Mouse (Mus musculus): ENCODE measurements around the gene March6.

Gene March6

DNA sequence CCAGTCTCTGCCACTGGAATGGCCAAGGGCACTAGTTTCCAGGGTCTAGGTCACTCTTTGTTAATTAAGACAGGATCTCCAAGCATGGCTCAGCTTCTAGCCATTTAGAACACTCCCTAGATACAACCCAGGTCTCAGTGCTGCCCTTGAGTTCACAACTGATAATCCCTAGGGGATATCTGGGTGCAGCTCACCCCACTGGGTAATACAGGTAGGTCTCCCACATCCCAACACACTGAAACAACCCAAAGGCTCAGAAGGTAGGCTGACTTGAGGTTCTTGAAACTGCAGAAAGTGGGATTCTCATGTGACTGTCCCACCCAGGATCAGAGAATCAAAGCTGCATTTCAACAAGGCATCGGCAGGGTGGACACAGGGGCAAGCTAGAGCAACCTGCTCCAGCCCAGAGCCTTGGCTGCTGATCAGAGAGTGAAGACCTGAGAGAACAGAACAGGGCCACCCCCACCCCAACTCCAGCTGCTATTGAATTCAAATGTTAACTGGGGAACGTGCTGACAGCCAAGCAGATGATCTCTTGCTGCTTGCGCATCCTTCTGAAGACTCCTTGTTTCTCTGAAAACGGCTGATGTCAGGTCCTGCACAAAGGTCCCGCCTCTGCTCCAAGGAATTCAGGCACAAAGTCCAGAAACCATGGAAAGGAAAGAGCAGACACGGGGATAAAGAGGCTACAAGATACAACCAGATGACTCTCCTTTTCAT, 116.5 kb downstream of the March6 start:
- DNase-seq (ENCODE audit: low spot score): no peak

GRCm38 (mm10) chr15:31413662-31414061, 117.2 kb downstream of the March6 start:
- no peak for DNase-seq (ENCODE audit: low spot score)

GRCm38 (mm10) chr15:31412933-31413332, 117.9 kb downstream of the March6 start:
- DNase-seq (ENCODE audit: low spot score): no peak

- DNase-seq (ENCODE audit: low spot score): no peak
Observed at GRCm38 (mm10) chr15:31412436-31412835, 118.4 kb downstream of the March6 start.

DNA sequence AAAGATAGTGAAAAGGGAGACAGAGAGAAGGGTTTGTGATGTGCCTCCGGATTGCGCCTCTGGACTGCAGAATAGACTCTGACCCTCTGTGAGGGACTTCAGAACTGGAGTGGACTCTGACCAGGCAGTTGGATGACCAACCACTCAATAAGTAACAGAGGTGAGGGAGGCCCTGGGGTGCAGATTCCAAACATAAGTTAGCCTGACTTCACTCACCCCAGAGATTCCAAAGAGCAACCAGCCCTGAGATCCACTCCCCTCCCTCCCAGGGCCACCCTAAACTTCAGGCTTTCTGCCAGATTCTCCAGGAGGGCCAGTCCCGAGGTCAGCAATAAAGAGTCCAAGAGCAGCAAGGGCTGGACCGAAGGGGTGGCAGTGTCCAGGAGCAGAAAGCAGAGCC, 123.4 kb downstream of the March6 start:
- no peak for DNase-seq (ENCODE audit: low spot score)

- no peak for DNase-seq (ENCODE audit: low spot score)
Observed at GRCm38 (mm10) chr15:31406881-31407280, 124.0 kb downstream of the March6 start.

All from ovary, postnatal 10 days (tissue).